In genomic region chr17:26904320-26904719, GRCm38 (mm10) we compare ENCODE assay signal across 21 mouse cellular contexts. TPM values are rescaled to one million over a fixed set of nuclear protein-coding genes. Genes with fewer than 3 reads are reported as not detected.
"Had no signal": no experiment of that assay in that cellular context is flagged by ENCODE, and none has a peak within 500 bp of the region (broad histone marks: within the 10 kb centered on the region; RNA-seq: fewer than 3 reads in every experiment).

No protein-coding gene starts in this region.

- H3K36me3 ChIP-seq: limb, embryonic 10.5 days; liver, embryonic 15.5 days; midbrain, embryonic 15.5 days; neural tube, embryonic 12.5 days had no signal

- H3K9me3 ChIP-seq: limb, embryonic 10.5 days; midbrain, embryonic 15.5 days; neural tube, embryonic 12.5 days had no signal

- H3K27ac ChIP-seq: limb, embryonic 10.5 days; liver, embryonic 15.5 days; macrophage; midbrain, embryonic 15.5 days; neural tube, embryonic 12.5 days had no signal

- DNase-seq: kidney, postnatal 14 days; layer of hippocampus, adult 9-11 months; layer of hippocampus, postnatal 36 days; lung, adult 2 months; lung, postnatal 14 days; thymus, adult 2 months; thymus, postnatal 25 days had no signal

- H3K9ac ChIP-seq: liver, embryonic 15.5 days; midbrain, embryonic 15.5 days; neural tube, embryonic 12.5 days had no signal

- H3K4me2 ChIP-seq: liver, embryonic 11.5 days; liver, embryonic 15.5 days; midbrain, embryonic 11.5 days; midbrain, embryonic 15.5 days; neural tube, embryonic 12.5 days had no signal

- ATAC-seq: midbrain, embryonic 15.5 days had no signal

- H3K4me3 ChIP-seq: limb, embryonic 10.5 days; liver, embryonic 15.5 days; megakaryocyte, embryonic 14.5 days; midbrain, embryonic 15.5 days; neural tube, embryonic 12.5 days had no signal

- H3K4me1 ChIP-seq: limb, embryonic 10.5 days; liver, embryonic 15.5 days; megakaryocyte, embryonic 14.5 days; midbrain, embryonic 15.5 days; neural tube, embryonic 12.5 days had no signal

- H3K27me3 ChIP-seq: midbrain, embryonic 15.5 days; neural tube, embryonic 12.5 days had no signal

RNA-seq across cellular contexts. Expression of gene Nkx2-5, which starts 59.5 kb away (rescaled TPM):
- total RNA-seq: layer of hippocampus, postnatal 36 days; left cerebral cortex, postnatal 14 days; monocyte, adult 5-6 weeks; neutrophil, adult 5-6 weeks had no signal
- polyA plus RNA-seq: kidney, embryonic 14.5 days; large intestine, adult 2 months; macrophage; midbrain, embryonic 11.5 days; neural tube, embryonic 12.5 days; urinary bladder, adult 2 months had no signal
